17 mouse cellular contexts compared by ENCODE assay signal in genomic region chr1:33724516-33724915, GRCm38 (mm10).
"Had no signal": no experiment of that assay in that cellular context is flagged by ENCODE, and none has a peak within 500 bp of the region (broad histone marks: within the 10 kb centered on the region; RNA-seq: fewer than 3 reads in every experiment).

No protein-coding gene starts in this region.

- DNase-seq: kidney, adult 2 months; kidney, postnatal 25 days; layer of hippocampus, adult 9-11 months; liver, embryonic 13.5 days; lung, adult 2 months; lung, postnatal 14 days; lung, postnatal 4 days; midbrain, embryonic 14.5 days; retina, postnatal 1 day; right cerebral cortex, postnatal 4 days; thymus, postnatal 25 days had no signal

- H3K4me2 ChIP-seq: liver, embryonic 13.5 days; midbrain, embryonic 11.5 days; neural tube, embryonic 12.5 days; neural tube, embryonic 15.5 days had no signal

- H3K9ac ChIP-seq: liver, embryonic 13.5 days; neural tube, embryonic 12.5 days; neural tube, embryonic 15.5 days had no signal

- H3K9me3 ChIP-seq: liver, embryonic 13.5 days; neural tube, embryonic 12.5 days; neural tube, embryonic 15.5 days had no signal

- H3K4me3 ChIP-seq: layer of hippocampus, adult 2 months; liver, embryonic 13.5 days; neural tube, embryonic 12.5 days; neural tube, embryonic 15.5 days had no signal

- H3K27me3 ChIP-seq: liver, embryonic 13.5 days; neural tube, embryonic 12.5 days; neural tube, embryonic 15.5 days had no signal

- H3K27ac ChIP-seq: kidney, postnatal 0 days; layer of hippocampus, adult 2 months; liver, embryonic 13.5 days; neural tube, embryonic 12.5 days; neural tube, embryonic 15.5 days; stomach, postnatal 0 days had no signal
